Mouse (Mus musculus) CH12.LX (cell line): Measurements from ENCODE around the gene Gse1.

Experiments used
- BHLHE40 ChIP-seq: IDR thresholded peaks from 2 replicates; pipeline ENCODE4 v1.6.1; 2011; ENCODE audit warnings: mild to moderate bottlenecking, low read depth, low read length, improper control_type of control experiment
- CHD2 ChIP-seq: IDR thresholded peaks from 2 replicates; pipeline ENCODE4 v1.6.1; 2011; ENCODE audit warnings: low read length, improper control_type of control experiment
- CTCF ChIP-seq, 2 experiments: IDR thresholded peaks in 1 of 2; conservative IDR thresholded peaks in 1 of 2; 2 replicates each; pipeline ENCODE4 v1.5.1; 2011 to 2012; ENCODE audit warnings: low read depth in 2 of 2, low read length in 2 of 2, improper control_type of control experiment in 1 of 2, inconsistent platforms in 1 of 2, mild to moderate bottlenecking in 1 of 2, moderate library complexity in 1 of 2
- EP300 ChIP-seq: IDR thresholded peaks from 2 replicates; pipeline ENCODE4 v1.6.1; 2011; ENCODE audit warnings: low read length, improper control_type of control experiment
- JUN ChIP-seq: IDR thresholded peaks from 2 replicates; pipeline ENCODE4 v1.6.1; 2011; ENCODE audit warnings: low read depth, mild to moderate bottlenecking, low read length, improper control_type of control experiment, moderate library complexity; ENCODE audit not compliant: insufficient read depth
- MYC ChIP-seq: IDR thresholded peaks from 2 replicates; pipeline ENCODE4 v1.6.1; 2011; ENCODE audit warnings: low read depth, mild to moderate bottlenecking, improper control_type of control experiment, low read length
- POLR2A ChIP-seq: IDR thresholded peaks from 2 replicates; pipeline ENCODE4 v1.6.1; 2011; ENCODE audit warnings: low read depth, mild to moderate bottlenecking, improper control_type of control experiment, low read length
- TBP ChIP-seq: conservative IDR thresholded peaks from 2 replicates; pipeline ENCODE4 v1.6.1; 2011; ENCODE audit warnings: low read depth, low read length, improper control_type of control experiment
- TCF12 ChIP-seq: IDR thresholded peaks from 2 replicates; pipeline ENCODE4 v1.6.1; 2014; ENCODE audit warnings: low read depth, mild to moderate bottlenecking, inconsistent platforms, low read length, improper control_type of control experiment
- UBTF ChIP-seq: IDR thresholded peaks from 2 replicates; pipeline ENCODE4 v1.6.1; 2012; ENCODE audit warnings: low read depth, mild to moderate bottlenecking, inconsistent platforms, low read length, improper control_type of control experiment, moderate library complexity
- USF1 ChIP-seq: IDR thresholded peaks from 2 replicates; pipeline ENCODE4 v1.6.1; 2014; ENCODE audit warnings: low read depth, mild to moderate bottlenecking, inconsistent platforms, low read length, improper control_type of control experiment

- TF ChIP-seq JUN (no peak), EP300 (no peak), TBP (no peak), POLR2A (no peak), CTCF (conservative IDR thresholded peaks at IDR 0.05 in 1 of 2, IDR thresholded peaks at IDR 0.05 in 1 of 2; ENCODE audit: low read depth in 2 of 2, low read length in 2 of 2) (peak; percentile 77 to 84), CHD2 (no peak), TCF12 (no peak), MYC (no peak), USF1 (no peak), UBTF (no peak), BHLHE40 (no peak)
Observed at GRCm38 (mm10) chr8:120599504-120599903, 371.2 kb downstream of the Gse1 start.
